Mouse (Mus musculus): ENCODE results near the gene Galnt7.

DNA sequence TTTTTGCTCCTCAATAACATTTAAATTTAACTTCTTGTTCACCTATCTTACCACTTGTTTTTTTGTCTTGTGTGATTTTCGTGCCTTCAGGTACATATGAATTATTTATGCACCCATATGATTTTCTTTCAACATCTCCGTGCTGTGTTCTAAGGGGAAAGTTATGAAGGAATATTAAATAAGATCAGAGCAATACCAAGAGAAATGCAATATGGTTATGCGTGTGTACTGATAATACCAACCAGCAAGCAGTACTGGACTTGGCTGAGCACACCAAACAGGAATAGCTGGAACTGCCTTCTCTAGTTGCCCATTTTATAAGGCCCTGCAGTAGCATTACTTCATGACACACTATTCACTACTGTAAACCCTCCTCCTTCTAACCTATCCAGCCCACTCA, 33.0 kb upstream of the Galnt7 start:
- TF ChIP-seq GATA1 (IDR thresholded peaks at IDR 0.05; ENCODE audit: borderline replicate concordance, low read length) (no peak), FLI1 (IDR thresholded peaks at IDR 0.05; ENCODE audit: low read length) (no peak)
